Mouse (Mus musculus): ENCODE results near the gene Slc17a7. TPM values are rescaled to one million over a fixed set of nuclear protein-coding genes. Genes with fewer than 3 reads are reported as not detected.
A peak's percentile ranks its signal among the peaks of the same experiment; 100 is the strongest.

Gene Slc17a7
- total and polyA plus RNA-seq, 3 experiments = 18.3 to 29.1 (median 24.3) TPM

- TF ChIP-seq CTCF (IDR thresholded peaks at IDR 0.05) = no peak
- no peak for TF ChIP-seq EP300 (IDR thresholded peaks at IDR 0.05; ENCODE audit: insufficient read depth, low read depth, low read length)
- no peak for TF ChIP-seq POLR2A (IDR thresholded peaks at IDR 0.05; ENCODE audit: insufficient read depth, low read depth, low read length)
- H3K4me3 ChIP-seq = no peak overlapping the region
- WGBS = 75% methylated on average over 17 of the region's 17 CpGs
- H3K27ac ChIP-seq = no peak overlapping the region
- no peaks in the 10 kb centered on the region for H3K27me3 ChIP-seq (ENCODE audit: control insufficient read depth, insufficient read depth, low read length)
- DNase-seq = no peak
- H3K9ac ChIP-seq (ENCODE audit: low read depth, low read length) = no peak overlapping the region
- H3K79me2 ChIP-seq (replicated peaks; ENCODE audit: control insufficient read depth, insufficient read depth, low read length) = no peaks in the 10 kb centered on the region; the same call in 1 of the 2 replicates
- intact Hi-C loops (cut with DNase I) = no loop called here
- peaks cover 12% of the 10 kb centered on the region for H3K4me1 ChIP-seq (ENCODE audit: control insufficient read depth, insufficient read depth, low read length)
- H3K36me3 ChIP-seq (ENCODE audit: control insufficient read depth, insufficient read depth, low read length) = peaks cover 17% of the 10 kb centered on the region
These were observed 37.5 kb upstream of the Slc17a7 start for GRCm38 (mm10) chr7:45126147-45126843.

DNA sequence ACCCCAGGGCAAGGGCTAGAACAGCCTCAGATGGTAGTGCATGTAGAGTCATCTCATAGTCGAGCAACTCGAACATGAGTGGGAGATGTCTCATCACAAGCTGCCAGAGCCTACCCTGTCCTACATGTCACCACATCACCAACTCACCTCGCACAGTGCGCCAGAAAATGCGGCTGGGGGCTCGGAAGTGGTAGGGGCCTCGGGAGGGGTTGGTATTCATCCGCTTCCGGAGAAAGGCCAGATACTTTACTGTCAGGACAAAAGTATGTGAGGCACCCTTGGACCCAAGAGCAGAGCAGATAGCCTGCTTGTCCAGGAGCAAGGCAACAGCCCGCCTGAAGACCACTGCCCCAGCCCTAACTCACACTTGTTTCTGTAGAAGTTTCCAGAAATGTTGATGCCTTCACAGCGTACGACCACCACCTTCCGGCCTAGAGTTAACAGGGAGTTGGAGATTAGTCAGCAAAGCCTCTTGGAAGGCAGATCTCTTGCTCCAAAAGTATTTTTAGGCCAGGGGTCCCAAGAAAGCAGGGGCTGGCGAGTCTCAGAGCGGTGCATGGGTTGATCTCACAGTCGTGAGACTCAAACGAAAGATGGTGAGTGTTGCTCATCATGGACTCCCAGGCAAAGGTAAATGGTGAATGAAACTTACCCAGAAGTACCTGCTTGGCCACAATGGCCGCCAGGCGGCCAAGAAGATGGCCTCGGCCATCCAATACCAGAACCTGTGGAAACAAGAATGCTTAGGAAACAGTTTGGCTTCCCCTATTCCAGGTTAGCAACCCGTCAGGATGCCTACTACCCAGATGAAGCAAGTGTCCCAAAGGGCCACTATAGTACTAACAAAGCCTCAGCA lies 36.7 kb upstream of the Slc17a7 start:
- intact Hi-C loops (cut with DNase I) = no loop called here
- WGBS = 25% methylated on average over 21 of the region's 21 CpGs
- H3K4me3 ChIP-seq = peak overlapping the region; percentile 92

GRCm38 (mm10) chr7:45127700-45128224 lies 36.0 kb upstream of the Slc17a7 start:
- intact Hi-C loops (cut with DNase I) = no loop called here
- no peaks in the 10 kb centered on the region; the same call in 1 of the 2 replicates for H3K79me2 ChIP-seq (replicated peaks; ENCODE audit: control insufficient read depth, insufficient read depth, low read length)
- peak overlapping the region; percentile 95 for H3K9ac ChIP-seq (ENCODE audit: low read depth, low read length)
- H3K4me3 ChIP-seq = peak overlapping the region; percentile 92
- peak overlapping the region; percentile 97 for H3K27ac ChIP-seq
- peaks cover 10% of the 10 kb centered on the region for H3K36me3 ChIP-seq (ENCODE audit: control insufficient read depth, insufficient read depth, low read length)
- TF ChIP-seq EP300 (IDR thresholded peaks at IDR 0.05; ENCODE audit: insufficient read depth, low read depth, low read length) (no peak), CTCF (IDR thresholded peaks at IDR 0.05) (no peak), POLR2A (IDR thresholded peaks at IDR 0.05; ENCODE audit: insufficient read depth, low read depth, low read length) (no peak)
- no peak for DNase-seq
- H3K27me3 ChIP-seq (ENCODE audit: control insufficient read depth, insufficient read depth, low read length) = no peaks in the 10 kb centered on the region
- peaks cover 5% of the 10 kb centered on the region for H3K4me1 ChIP-seq (ENCODE audit: control insufficient read depth, insufficient read depth, low read length)
- WGBS = under 1% methylated on average over 6 of the region's 6 CpGs

More for the DNA sequence above, 36.7 kb upstream of the Slc17a7 start:
- Histone ChIP-seq H3K36me3 (ENCODE audit: control insufficient read depth, insufficient read depth, low read length) (peaks cover 15% of the 10 kb centered on the region), H3K27ac (peak overlapping the region; percentile 97; the same call in 1 of the 2 replicates), H3K27me3 (ENCODE audit: control insufficient read depth, insufficient read depth, low read length) (no peaks in the 10 kb centered on the region), H3K4me1 (ENCODE audit: control insufficient read depth, insufficient read depth, low read length) (peaks cover 9% of the 10 kb centered on the region), H3K9ac (ENCODE audit: low read depth, low read length) (peak overlapping the region; percentile 95; the same call in 1 of the 2 replicates), H3K79me2 (replicated peaks; ENCODE audit: control insufficient read depth, insufficient read depth, low read length) (no peaks in the 10 kb centered on the region; the same call in 1 of the 2 replicates)
- TF ChIP-seq EP300 (IDR thresholded peaks at IDR 0.05; ENCODE audit: insufficient read depth, low read depth, low read length) (no peak), CTCF (IDR thresholded peaks at IDR 0.05) (peak; percentile 34), POLR2A (IDR thresholded peaks at IDR 0.05; ENCODE audit: insufficient read depth, low read depth, low read length) (no peak)
- DNase-seq = no peak

GRCm38 (mm10) chr7:45128624-45129246 lies 35.0 kb upstream of the Slc17a7 start, which contains the start of gene Rpl13a:
Gene Rpl13a, minus strand, starts transcription at chr7:45128761.
- TF ChIP-seq CTCF (IDR thresholded peaks at IDR 0.05) (peak; percentile 91), EP300 (IDR thresholded peaks at IDR 0.05; ENCODE audit: insufficient read depth, low read depth, low read length) (peak; percentile 80), POLR2A (IDR thresholded peaks at IDR 0.05; ENCODE audit: insufficient read depth, low read depth, low read length) (peak; percentile 95)
- intact Hi-C loops (cut with DNase I) = loop anchor here (1.0 kb wide), 1 partner anchor 26 kb away; the partner anchor contains the start of genes Aldh16a1 and Pih1d1
- Histone ChIP-seq H3K4me3 (peak within 1 kb of the TSS; percentile 92), H3K9ac (ENCODE audit: low read depth, low read length) (peak within 1 kb of the TSS; percentile 95), H3K79me2 (replicated peaks; ENCODE audit: control insufficient read depth, insufficient read depth, low read length) (no peaks in the 10 kb centered on the region; the same call in 1 of the 2 replicates), H3K27me3 (ENCODE audit: control insufficient read depth, insufficient read depth, low read length) (no peaks in the 10 kb centered on the region), H3K36me3 (ENCODE audit: control insufficient read depth, insufficient read depth, low read length) (peaks cover 7% of the 10 kb centered on the region), H3K27ac (peak within 1 kb of the TSS; percentile 97), H3K4me1 (ENCODE audit: control insufficient read depth, insufficient read depth, low read length) (peaks cover 3% of the 10 kb centered on the region; the same call in 1 of the 2 replicates)
- WGBS = under 1% methylated on average over 48 of the region's 48 CpGs
- DNase-seq = peak; percentile 98 to 99

DNA sequence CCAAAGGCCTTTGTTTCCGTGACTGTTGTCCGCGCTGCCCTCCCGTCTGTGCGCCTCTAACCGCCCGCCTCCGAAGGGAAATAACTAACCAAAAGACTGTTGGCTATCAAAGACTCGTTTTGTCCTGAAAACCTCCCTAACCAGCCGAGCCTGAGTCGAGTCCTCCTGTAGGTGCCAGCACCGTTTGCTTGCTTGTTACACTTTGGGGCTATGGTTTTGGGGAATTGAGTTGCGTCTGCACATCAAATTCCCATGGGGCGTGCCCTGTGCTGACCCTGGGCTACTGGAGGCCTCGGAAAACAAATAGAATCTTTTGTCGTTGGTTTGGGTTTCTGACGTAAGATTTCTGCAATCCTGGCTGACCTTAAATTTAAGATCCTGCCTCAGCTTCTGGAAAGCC lies 34.4 kb upstream of the Slc17a7 start:
- H3K36me3 ChIP-seq (ENCODE audit: control insufficient read depth, insufficient read depth, low read length) = peaks cover 7% of the 10 kb centered on the region
- WGBS = 3% methylated on average over 17 of the region's 17 CpGs

More for the DNA sequence above, 34.4 kb upstream of the Slc17a7 start:
- peaks cover 3% of the 10 kb centered on the region; the same call in 1 of the 2 replicates for H3K4me1 ChIP-seq (ENCODE audit: control insufficient read depth, insufficient read depth, low read length)
- TF ChIP-seq CTCF (IDR thresholded peaks at IDR 0.05) = no peak
- TF ChIP-seq EP300 (IDR thresholded peaks at IDR 0.05; ENCODE audit: insufficient read depth, low read depth, low read length) = no peak
- no peak for TF ChIP-seq POLR2A (IDR thresholded peaks at IDR 0.05; ENCODE audit: insufficient read depth, low read depth, low read length)
- intact Hi-C loops (cut with DNase I) = loop anchor here (1.0 kb wide), 1 partner anchor 25 kb away; the partner anchor contains the start of genes Aldh16a1 and Pih1d1
- peak overlapping the region; percentile 83 for H3K27ac ChIP-seq
- peak overlapping the region; percentile 68 for H3K4me3 ChIP-seq
- no peaks in the 10 kb centered on the region for H3K27me3 ChIP-seq (ENCODE audit: control insufficient read depth, insufficient read depth, low read length)
- H3K9ac ChIP-seq (ENCODE audit: low read depth, low read length) = peak overlapping the region; percentile 68
- H3K79me2 ChIP-seq (replicated peaks; ENCODE audit: control insufficient read depth, insufficient read depth, low read length) = no peaks in the 10 kb centered on the region; the same call in 1 of the 2 replicates
- DNase-seq = no peak

Measured in heart, adult 2 months (tissue).